Mouse (Mus musculus): Measurements from ENCODE around the gene Padi4.

- TF ChIP-seq CTCF (IDR thresholded peaks at IDR 0.05; ENCODE audit: low read depth, low read length) (no peak), GATA1 (IDR thresholded peaks at IDR 0.05; ENCODE audit: borderline replicate concordance, low read length) (no peak)
Observed at GRCm38 (mm10) chr4:140709617-140710016, 64.4 kb downstream of the Padi4 start.

All from G1E (cell line).